Mouse (Mus musculus) brown adipose tissue, adult 24 weeks (tissue): ENCODE results near the gene Hs2st1. TPM values are rescaled to one million over a fixed set of nuclear protein-coding genes. Genes with fewer than 3 reads are reported as not detected.

Experiments
- H3K27ac ChIP-seq: fragments of 200-500 bp; replicated peaks from 2 replicates; pipeline ENCODE4 v1.5.1; 2012; ENCODE audit warnings: low read depth, mild to moderate bottlenecking, low read length
- H3K4me1 ChIP-seq: fragments of 200-500 bp; 2 replicates; pipeline ENCODE4 v1.6.1; 2012; ENCODE audit warnings: low read length, mixed read lengths; ENCODE audit not compliant: control insufficient read depth, insufficient read depth, insufficient read length
- H3K4me3 ChIP-seq: fragments of 200-500 bp; 2 replicates; pipeline ENCODE4 v1.5.1; 2012; ENCODE audit warnings: low read depth, mild to moderate bottlenecking, low read length, moderate library complexity; ENCODE audit not compliant: insufficient read depth
- polyA plus RNA-seq: library from polyadenylated mRNA; stranded (reverse); fragments of >200 nt; gene quantifications from 2 replicates; pipeline ENCODE4 v1.2.4, GENCODE M21; 2012; ENCODE audit not compliant: missing spikeins, insufficient read depth, insufficient read length

The Hs2st1 gene
- polyA plus RNA-seq, 1 experiment: 7.7 TPM

GRCm38 (mm10) chr3:144577366-144578340 is 7.7 kb upstream of the Hs2st1 start:
- Histone ChIP-seq H3K4me3 (no peak overlapping the region), H3K27ac (no peak overlapping the region), H3K4me1 (peaks cover 6% of the 10 kb centered on the region; the same call in 1 of the 2 replicates)

DNA sequence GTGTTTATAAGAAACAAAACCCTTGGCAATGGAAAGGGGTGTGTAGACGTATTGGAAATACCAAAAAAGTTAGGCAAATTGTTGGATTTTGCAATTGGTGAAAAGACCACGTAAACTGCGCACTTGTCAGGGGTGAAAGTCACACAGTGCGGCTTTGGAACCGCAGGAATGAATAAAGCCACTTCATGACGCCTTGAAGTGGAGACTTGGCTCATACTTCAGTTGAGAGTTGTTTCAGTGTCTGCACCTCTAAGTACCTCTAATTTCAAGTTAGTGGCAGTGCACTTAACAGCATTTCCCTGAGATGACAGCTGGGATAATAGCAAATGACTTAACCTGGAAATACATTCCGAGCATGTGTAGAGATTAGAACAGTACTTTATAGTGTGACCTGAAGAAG is 4.3 kb upstream of the Hs2st1 start:
- H3K27ac ChIP-seq: no peak overlapping the region
- no peak overlapping the region for H3K4me3 ChIP-seq
- H3K4me1 ChIP-seq: no peaks in the 10 kb centered on the region; the same call in 1 of the 2 replicates

- no peaks in the 10 kb centered on the region for H3K4me1 ChIP-seq
- peak overlapping the region; percentile 91 for H3K4me3 ChIP-seq
- peak overlapping the region; percentile 98 for H3K27ac ChIP-seq
These were observed 971 bp upstream of the Hs2st1 start for GRCm38 (mm10) chr3:144570816-144571487.

DNA sequence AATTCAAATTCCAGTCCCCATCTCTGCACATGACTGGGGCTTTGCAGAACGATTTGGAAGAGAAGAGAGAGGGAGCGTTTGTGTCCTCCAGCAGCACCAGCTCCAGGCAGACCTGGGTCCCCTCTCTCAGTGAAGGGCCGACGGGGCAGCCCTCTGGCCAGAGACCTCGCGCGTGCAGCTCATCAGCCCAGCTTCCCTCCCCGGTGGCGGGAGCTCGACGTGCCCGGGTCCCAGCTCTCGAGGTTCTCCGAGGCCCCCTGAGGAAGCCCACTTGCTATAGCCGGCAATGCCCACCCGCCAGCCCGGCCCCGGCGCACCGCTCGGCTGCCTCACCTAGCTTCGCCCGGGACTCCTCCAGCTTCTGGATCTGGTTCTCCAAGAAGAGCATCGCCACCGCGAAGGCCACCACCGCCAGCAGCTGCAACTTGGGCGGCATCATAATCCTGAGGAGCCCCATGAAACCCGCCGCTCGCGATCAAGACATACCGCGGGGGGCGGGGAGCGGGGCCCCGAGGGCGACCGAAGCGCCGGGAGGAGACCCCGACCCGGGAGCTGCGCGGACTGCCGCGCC is 495 bp downstream of the Hs2st1 start:
- Histone ChIP-seq H3K4me1 (no peaks in the 10 kb centered on the region), H3K27ac (no peak overlapping the region), H3K4me3 (peak overlapping the region; percentile 78)

DNA sequence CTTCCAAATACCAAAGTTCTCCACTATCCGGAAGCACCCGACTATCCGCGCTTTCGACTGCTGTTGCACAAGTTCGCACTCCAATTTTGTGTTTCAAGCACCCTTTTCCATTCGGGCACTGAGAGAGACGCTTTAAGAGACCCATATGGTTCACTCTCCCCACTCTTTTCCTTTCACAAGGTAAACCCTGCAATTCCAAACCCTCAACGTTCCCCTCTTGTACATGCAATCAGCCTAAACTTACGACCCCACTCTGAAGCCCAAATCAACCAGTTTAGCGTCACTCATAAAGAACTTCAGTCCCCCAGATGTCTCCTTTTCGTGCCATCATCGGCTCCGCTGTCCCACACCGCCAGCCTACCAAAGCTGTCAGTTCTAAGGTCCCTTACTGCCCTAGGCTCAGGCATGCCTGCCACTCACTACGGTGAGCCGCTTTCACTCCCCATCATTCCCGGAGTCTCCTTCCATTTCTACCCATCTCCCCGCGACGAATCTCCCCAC is 1.1 kb downstream of the Hs2st1 start:
- peak overlapping the region; percentile 78 for H3K4me3 ChIP-seq
- H3K4me1 ChIP-seq: no peaks in the 10 kb centered on the region
- no peak overlapping the region for H3K27ac ChIP-seq

DNA sequence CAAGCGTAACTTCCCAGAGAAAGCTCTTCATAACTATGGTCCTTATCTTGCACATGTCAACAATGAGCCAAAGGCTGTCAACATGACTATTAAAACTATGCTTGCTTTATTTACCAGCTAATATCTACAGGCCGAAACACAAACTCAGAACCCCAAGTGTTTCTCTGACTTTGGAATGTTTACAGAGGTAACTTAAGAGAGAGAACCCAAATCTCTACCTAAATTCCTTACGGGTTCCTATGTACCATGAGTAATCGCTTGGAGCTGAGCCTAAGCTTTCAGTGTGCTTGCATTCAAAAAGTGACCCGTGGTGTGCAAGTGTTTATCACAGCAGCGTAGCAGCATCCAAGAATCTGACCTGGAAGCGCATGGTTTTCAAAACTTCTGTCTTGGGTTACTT is 4.8 kb downstream of the Hs2st1 start:
- Histone ChIP-seq H3K27ac (no peak overlapping the region), H3K4me1 (no peaks in the 10 kb centered on the region), H3K4me3 (no peak overlapping the region)

GRCm38 (mm10) chr3:144563916-144564315 is 6.1 kb downstream of the Hs2st1 start:
- Histone ChIP-seq H3K27ac (no peak overlapping the region), H3K4me3 (no peak overlapping the region), H3K4me1 (peaks cover 2% of the 10 kb centered on the region; the same call in 1 of the 2 replicates)

- Histone ChIP-seq H3K27ac (no peak overlapping the region), H3K4me1 (peaks cover 4% of the 10 kb centered on the region), H3K4me3 (peak overlapping the region; percentile 4; the same call in 1 of the 2 replicates)
These were observed 8.3 kb downstream of the Hs2st1 start for GRCm38 (mm10) chr3:144561511-144562250.

GRCm38 (mm10) chr3:144558274-144558673 is 11.7 kb downstream of the Hs2st1 start:
- H3K27ac ChIP-seq: no peak overlapping the region
- H3K4me1 ChIP-seq: peaks cover 4% of the 10 kb centered on the region
- no peak overlapping the region for H3K4me3 ChIP-seq

DNA sequence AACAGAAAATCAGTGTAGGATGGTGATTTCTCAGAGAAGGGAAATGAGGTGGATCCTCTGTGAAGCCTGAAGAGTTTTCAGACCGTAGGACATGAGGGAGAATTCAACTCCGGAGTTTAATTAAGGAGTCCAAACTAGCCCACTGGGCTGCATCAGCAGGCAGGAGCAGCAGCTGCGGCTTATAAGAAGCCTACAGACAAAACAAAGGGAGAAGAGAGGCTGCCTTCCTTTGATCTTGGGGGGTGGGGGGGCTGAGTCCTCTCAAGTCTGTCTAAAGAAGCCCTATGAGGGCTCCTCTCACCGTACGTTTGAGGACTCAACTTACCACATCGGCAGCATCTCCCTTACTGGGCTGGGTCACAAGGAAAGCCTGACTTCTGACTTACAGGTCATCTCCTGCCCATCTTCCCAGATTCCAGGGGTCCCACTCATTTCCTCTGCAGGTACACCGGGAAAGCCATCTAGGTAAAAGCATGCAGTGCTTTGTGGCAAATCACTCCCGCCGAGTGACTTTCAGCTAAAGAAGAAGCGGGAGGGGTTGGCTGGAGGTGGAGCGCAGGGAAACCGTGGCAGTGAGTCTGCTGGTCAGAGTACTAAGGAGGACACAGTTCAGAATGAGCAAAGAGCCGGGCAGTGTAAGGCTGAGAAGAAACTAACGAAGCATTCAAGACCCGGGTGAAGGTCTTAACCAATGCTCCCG is 13.2 kb downstream of the Hs2st1 start:
- H3K27ac ChIP-seq: no peak overlapping the region
- H3K4me1 ChIP-seq: peaks cover 4% of the 10 kb centered on the region
- no peak overlapping the region for H3K4me3 ChIP-seq

- Histone ChIP-seq H3K27ac (no peak overlapping the region), H3K4me1 (peaks cover 4% of the 10 kb centered on the region), H3K4me3 (no peak overlapping the region)
These were observed 14.8 kb downstream of the Hs2st1 start for GRCm38 (mm10) chr3:144555144-144555543.

GRCm38 (mm10) chr3:144554503-144554902 is 15.5 kb downstream of the Hs2st1 start:
- no peak overlapping the region for H3K27ac ChIP-seq
- H3K4me1 ChIP-seq: peaks cover 4% of the 10 kb centered on the region
- no peak overlapping the region for H3K4me3 ChIP-seq

DNA sequence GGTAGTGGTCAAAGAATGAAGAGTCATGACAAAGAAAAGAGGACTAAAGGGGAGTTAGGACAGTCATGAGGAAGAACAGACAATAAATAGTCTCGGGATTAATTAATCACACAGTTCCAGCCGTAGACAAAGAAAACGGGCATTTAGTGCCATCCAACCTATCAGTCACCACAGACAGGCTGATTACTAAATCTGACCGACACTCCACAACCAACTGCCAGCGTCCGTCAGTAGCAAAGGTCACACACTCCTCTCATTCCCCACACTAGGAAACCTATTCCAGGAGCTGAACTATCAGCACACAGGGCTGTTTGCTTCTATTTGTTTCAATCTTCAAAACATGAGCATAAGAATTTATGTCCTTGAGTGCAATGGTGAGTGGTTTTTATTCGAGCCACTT is 16.0 kb downstream of the Hs2st1 start:
- Histone ChIP-seq H3K27ac (no peak overlapping the region), H3K4me1 (peaks cover 2% of the 10 kb centered on the region; the same call in 1 of the 2 replicates), H3K4me3 (no peak overlapping the region)

DNA sequence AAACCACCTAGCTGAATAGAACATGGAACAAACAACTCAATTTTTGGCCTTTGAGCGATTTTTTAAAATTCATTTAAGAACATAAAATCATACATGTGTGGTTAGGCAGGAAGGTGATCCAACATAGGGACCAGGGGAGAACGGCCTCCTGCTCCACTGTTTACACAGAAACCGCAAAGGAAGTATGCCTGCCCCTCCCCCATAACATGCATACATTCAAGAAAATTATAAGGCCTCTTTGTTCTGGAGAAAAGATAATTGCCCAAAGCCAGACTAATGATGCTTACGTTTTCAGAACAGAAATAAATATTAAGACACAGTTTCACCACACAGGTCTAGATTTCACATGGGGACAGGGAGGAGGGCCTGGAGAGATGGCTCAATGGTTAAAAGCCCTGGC is 18.6 kb downstream of the Hs2st1 start:
- Histone ChIP-seq H3K4me3 (no peak overlapping the region), H3K4me1 (no peaks in the 10 kb centered on the region), H3K27ac (no peak overlapping the region)
